ENCODE assay signal across 8 mouse cellular contexts in genomic region chr13:54371387-54372330, GRCm38 (mm10). TPM values are rescaled to one million over a fixed set of nuclear protein-coding genes. Genes with fewer than 3 reads are reported as not detected.
DNase-seq lines count a peak whose midpoint lies in the region; ATAC-seq and TF ChIP-seq lines count a peak whose summit lies in the region.

No protein-coding gene starts in this region.

- H3K79me2 ChIP-seq in MEL (ENCODE audit: control insufficient read depth, insufficient read depth, low read length, poor library complexity) = no peaks in the 10 kb centered on the region

- peaks cover 0 to 9% of the 10 kb centered on the region in 2 experiments; a peak in 2 of 4 replicates for H3K36me3 ChIP-seq in MEL (ENCODE audit: control insufficient read depth in 1 of 2, insufficient read depth in 2 of 2, low read length in 2 of 2)
- H3K36me3 ChIP-seq in forebrain, embryonic 15.5 days = no peaks in the 10 kb centered on the region
- no peaks in the 10 kb centered on the region for H3K36me3 ChIP-seq in megakaryocyte, embryonic 14.5 days (replicated peaks; ENCODE audit: low read length)

- TF ChIP-seq POLR2A in MEL (IDR thresholded peaks at IDR 0.05; ENCODE audit: control insufficient read depth in 1 of 2, insufficient read depth in 1 of 2, low read depth in 1 of 2, low read length in 2 of 2, poor library complexity in 1 of 2) = no peak

- WGBS in forebrain, embryonic 15.5 days = under 1% methylated on average over 58 of the region's 59 CpGs

- H3K27ac ChIP-seq in MEL (ENCODE audit: control insufficient read depth, low read depth, low read length) = no peak overlapping the region
- H3K27ac ChIP-seq in forebrain, embryonic 15.5 days (replicated peaks) = peak overlapping the region; percentile 92

- H3K9ac ChIP-seq in MEL (ENCODE audit: control insufficient read depth, low read depth, low read length, poor library complexity, severe bottlenecking) = no peak overlapping the region
- peak overlapping the region; percentile 66 for H3K9ac ChIP-seq in forebrain, embryonic 15.5 days (replicated peaks)

- TF ChIP-seq EP300 in MEL (IDR thresholded peaks at IDR 0.05; ENCODE audit: low read depth in 1 of 2, low read length in 2 of 2) = no peak

- no peak for TF ChIP-seq CTCF in MEL (IDR thresholded peaks at IDR 0.05 in 2 of 3, conservative IDR thresholded peaks at IDR 0.05 in 1 of 3; ENCODE audit: control insufficient read depth in 1 of 3, insufficient read depth in 1 of 3, low read depth in 2 of 3, low read length in 3 of 3, poor library complexity in 1 of 3, severe bottlenecking in 1 of 3)

- peak overlapping the region; percentile 72 for H3K4me2 ChIP-seq in forebrain, embryonic 15.5 days (replicated peaks)

- H3K4me1 ChIP-seq in MEL (ENCODE audit: control insufficient read depth in 1 of 2, insufficient read depth in 2 of 2, low read length in 2 of 2) = peaks cover 0 to 4% of the 10 kb centered on the region in 2 experiments; a peak in 1 of 4 replicates
- H3K4me1 ChIP-seq in forebrain, embryonic 15.5 days = peaks cover 51% of the 10 kb centered on the region
- peaks cover 64% of the 10 kb centered on the region for H3K4me1 ChIP-seq in megakaryocyte, embryonic 14.5 days

- H3K27me3 ChIP-seq in MEL (ENCODE audit: control insufficient read depth in 1 of 2, insufficient read depth in 2 of 2, low read length in 2 of 2) = no peaks in the 10 kb centered on the region
- H3K27me3 ChIP-seq in forebrain, embryonic 15.5 days = no peaks in the 10 kb centered on the region
- H3K27me3 ChIP-seq in megakaryocyte, embryonic 14.5 days (replicated peaks) = peaks cover 68% of the 10 kb centered on the region

- H3K9me3 ChIP-seq in MEL (replicated peaks; ENCODE audit: insufficient read depth, low read length) = no peaks in the 10 kb centered on the region
- H3K9me3 ChIP-seq in forebrain, embryonic 15.5 days = no peaks in the 10 kb centered on the region
- no peaks in the 10 kb centered on the region for H3K9me3 ChIP-seq in megakaryocyte, embryonic 14.5 days

- ATAC-seq in forebrain, embryonic 15.5 days (replicated peaks) = peak; percentile 81
- peak; percentile 83 to 92 for ATAC-seq in hematopoietic stem cell, adult 5-6 weeks (replicated peaks in 1 of 2; ENCODE audit: insufficient read depth in 1 of 2, low FRiP score in 2 of 2, low TSS enrichment in 1 of 2, low read depth in 1 of 2, poor library complexity in 2 of 2, severe bottlenecking in 2 of 2)

- DNase-seq in MEL (ENCODE audit: low read depth, low spot score) = peak; percentile 65
- DNase-seq in c-Kit-positive CD71-positive TER-119-positive erythroid progenitor cells, embryonic 14.5 days (ENCODE audit: low spot score) = peak; percentile 33
- peak; percentile 76 to 80 for DNase-seq in layer of hippocampus, postnatal 14 days (ENCODE audit: low spot score in 2 of 2)
- peak; percentile 61 to 71 for DNase-seq in right cerebral cortex, adult 2 months (ENCODE audit: low spot score in 2 of 2)
- DNase-seq in urinary bladder, postnatal 10 days (ENCODE audit: low spot score) = peak; percentile 47

- no peak overlapping the region for H3K4me3 ChIP-seq in MEL (ENCODE audit: control insufficient read depth in 1 of 2, insufficient read depth in 1 of 2, low read depth in 2 of 2, low read length in 2 of 2)
- H3K4me3 ChIP-seq in forebrain, embryonic 15.5 days = peak overlapping the region; percentile 54
- peak overlapping the region; percentile 76 for H3K4me3 ChIP-seq in megakaryocyte, embryonic 14.5 days (replicated peaks)

- no peak for TF ChIP-seq RAD21 in MEL (IDR thresholded peaks at IDR 0.05; ENCODE audit: low read depth, low read length)

TF ChIP-seq in MEL, 35 proteins besides CTCF, POLR2A, EP300 and RAD21:
- no peak for TF ChIP-seq RCOR1 (IDR thresholded peaks at IDR 0.05; ENCODE audit: low read depth, low read length)
- no peak for TF ChIP-seq UBTF (IDR thresholded peaks at IDR 0.05; ENCODE audit: borderline replicate concordance, insufficient read depth, low read depth, low read length)
- TF ChIP-seq JUND (IDR thresholded peaks at IDR 0.05; ENCODE audit: low read depth, low read length) = no peak
- TF ChIP-seq NELFE (IDR thresholded peaks at IDR 0.05; ENCODE audit: low read depth, low read length) = no peak
- 0 out of 2 replicates have a peak, but pooled peaks have one; percentile 6 for TF ChIP-seq SMC3 (IDR thresholded peaks at IDR 0.05; ENCODE audit: low read depth, low read length)
- no peak for TF ChIP-seq CHD2 (IDR thresholded peaks at IDR 0.05; ENCODE audit: low read length)
- no peak for TF ChIP-seq USF1 (IDR thresholded peaks at IDR 0.05; ENCODE audit: low read depth, low read length)

RNA-seq across cellular contexts. Expression of gene Cplx2, which starts 0.5 kb away (rescaled TPM):
- total RNA-seq in MEL (2012; rRNA removed) = 1.8 and 2.1 TPM in 2 replicates
- 1 to 10 TPM in 1 of 2 experiments, not detected in 1; 4.7 TPM for polyA plus RNA-seq in MEL (2012; ENCODE audit: insufficient read depth in 1 of 2, insufficient read length in 2 of 2, low read depth in 1 of 2, low replicate concordance in 2 of 2, missing spikeins in 1 of 2)
- 26.8 and 30.2 TPM in 2 replicates for polyA plus RNA-seq in forebrain, embryonic 15.5 days (2015; fragmentation: Nextera tagmentation; extraction: Ambion mirVana)
- 2.4 and 3.4 TPM in 2 replicates for total RNA-seq in hematopoietic stem cell, adult 5-6 weeks (2017)
- total RNA-seq in layer of hippocampus, postnatal 14 days (2021) = 100 to 1,000 TPM; 818 to 860 TPM
- 7.9 and 13.0 TPM in 2 replicates for polyA plus RNA-seq in megakaryocyte, embryonic 14.5 days (2012; ENCODE audit: insufficient read depth, low replicate concordance)

Comparison
In these comparisons a context has a peak if more than half of its experiments do, and no peak if none do; other contexts are left out.
1. H3K4me3 ChIP-seq: peak in forebrain, embryonic 15.5 days (single experiment) and megakaryocyte, embryonic 14.5 days (single experiment); none in MEL (0 of 2).
2. RNA of gene Cplx2, which starts 0.5 kb away (total RNA-seq): 818 to 860 TPM in layer of hippocampus, postnatal 14 days; 2.4 to 3.4 TPM in hematopoietic stem cell, adult 5-6 weeks and 1.8 to 2.1 TPM in MEL; every median in the first group is over 100 times any median in the second.
3. Peak in every context shown above with its lines, with median percentiles within 50 percentile points of each other: DNase-seq.